Mouse (Mus musculus) C2C12 (cell line): ENCODE measurements around the gene Inpp5b. TPM values are rescaled to one million over a fixed set of nuclear protein-coding genes. Genes with fewer than 3 reads are reported as not detected.
A peak's percentile ranks its signal among the peaks of the same experiment; 100 is the strongest.

ENCODE experiments used
- H3K27me3 ChIP-seq: one replicate; pipeline ENCODE4 v1.6.1; 2011; ENCODE audit not compliant: control insufficient read depth, insufficient read depth, insufficient read length
- H3K36me3 ChIP-seq: one replicate; pipeline ENCODE4 v1.6.1; 2011; ENCODE audit not compliant: control insufficient read depth, insufficient read depth
- H3K4me3 ChIP-seq: one replicate; pipeline ENCODE4 v1.5.1; 2011; ENCODE audit warnings: mild to moderate bottlenecking, control low read depth; ENCODE audit not compliant: poor library complexity, insufficient read depth, severe bottlenecking
- H3K79me2 ChIP-seq: one replicate; pipeline ENCODE4 v1.6.1; 2011; ENCODE audit not compliant: control insufficient read depth, insufficient read depth
- H3K79me3 ChIP-seq: one replicate; pipeline ENCODE4 v1.6.1; 2011; ENCODE audit warnings: low read depth, control low read depth
- H3ac ChIP-seq: one replicate; pipeline ENCODE3; 2011; ENCODE audit warnings: low read depth; ENCODE audit not compliant: control insufficient read depth, insufficient read length
- CEBPB ChIP-seq: IDR thresholded peaks from one replicate; pipeline ENCODE4 v1.6.1; 2011; ENCODE audit warnings: low read depth, mild to moderate bottlenecking, control low read depth, moderate library complexity
- CTCF ChIP-seq: IDR thresholded peaks from one replicate; pipeline ENCODE4 v1.5.1; 2011; ENCODE audit not compliant: control insufficient read depth, insufficient read depth, insufficient read length
- FOSL1 ChIP-seq: IDR thresholded peaks from one replicate; pipeline ENCODE4 v1.8.0; 2011; ENCODE audit warnings: mild to moderate bottlenecking, low read length; ENCODE audit not compliant: poor library complexity, insufficient read depth, severe bottlenecking
- MAX ChIP-seq: IDR thresholded peaks from one replicate; pipeline ENCODE4 v1.6.1; 2011; ENCODE audit warnings: mild to moderate bottlenecking, control low read depth
- MYOD1 ChIP-seq: IDR thresholded peaks from one replicate; pipeline ENCODE4 v1.6.1; 2011; ENCODE audit warnings: low read depth; ENCODE audit not compliant: control insufficient read depth, insufficient read length
- MYOG ChIP-seq: IDR thresholded peaks from one replicate; pipeline ENCODE4 v1.6.1; 2011; ENCODE audit not compliant: control insufficient read depth, insufficient read length; ENCODE audit errors: extremely low read depth
- USF1 ChIP-seq: IDR thresholded peaks from one replicate; pipeline ENCODE4 v1.6.1; 2011; ENCODE audit warnings: low read depth, mild to moderate bottlenecking, control low read depth, moderate library complexity
- microRNA-seq: library from miRNA; unstranded; fragments of <30 nt; microRNA quantifications from one replicate; pipeline ENCODE4, GENCODE M21; 2019; ENCODE audit warnings: borderline microRNAs expressed
- polyA plus RNA-seq: library from polyadenylated mRNA; unstranded; fragments of >200 nt; fragmentation: generic; extraction: Trizol; gene quantifications from one replicate; pipeline ENCODE4 v1.2.1, GENCODE M21; 2012; ENCODE audit warnings: missing spikeins

Gene Inpp5b
- polyA plus RNA-seq, 1 experiment: 13.8 TPM

DNA sequence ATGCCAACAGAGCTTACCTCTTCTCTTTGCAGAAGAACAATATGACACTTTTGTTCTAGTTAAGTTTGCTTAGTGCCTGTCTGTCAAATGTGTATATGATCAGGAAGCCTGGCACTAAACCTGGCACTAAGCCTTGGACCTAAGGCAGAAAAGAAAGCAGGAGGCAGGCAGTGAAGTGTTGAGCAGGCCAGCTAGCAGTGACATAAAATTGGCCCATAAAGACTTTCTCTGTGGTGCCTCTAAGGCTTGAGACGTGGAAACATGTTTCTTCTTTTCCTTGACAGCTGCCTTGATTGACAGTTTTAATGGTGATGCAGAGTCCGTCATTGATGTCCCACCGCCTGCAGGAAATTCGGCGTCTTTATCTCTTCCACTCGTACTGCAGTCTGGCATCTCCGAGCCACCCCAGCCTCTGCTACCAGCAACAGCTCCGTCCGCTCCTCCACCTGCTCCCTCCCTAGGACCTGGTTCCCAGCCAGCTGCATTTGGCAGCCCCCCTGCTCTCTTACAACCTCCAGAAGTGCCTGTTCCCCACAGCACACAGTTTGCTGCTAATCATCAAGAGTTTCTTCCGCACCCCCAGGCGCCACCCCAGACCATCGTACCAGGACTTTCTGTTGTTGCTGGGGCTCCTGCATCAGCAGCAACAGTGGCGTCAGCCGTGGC lies 96.5 kb downstream of the Inpp5b start:
- Histone ChIP-seq H3K79me2 (no peaks in the 10 kb centered on the region), H3K27me3 (no peaks in the 10 kb centered on the region), H3ac (no peak overlapping the region), H3K36me3 (peaks cover 34% of the 10 kb centered on the region), H3K4me3 (no peak overlapping the region), H3K79me3 (no peaks in the 10 kb centered on the region)
- TF ChIP-seq USF1: no peak
- no peak for TF ChIP-seq MAX
- TF ChIP-seq CEBPB: no peak
- no peak for TF ChIP-seq MYOD1
- TF ChIP-seq MYOG: no peak
- no peak for TF ChIP-seq FOSL1
- no peak for TF ChIP-seq CTCF

DNA sequence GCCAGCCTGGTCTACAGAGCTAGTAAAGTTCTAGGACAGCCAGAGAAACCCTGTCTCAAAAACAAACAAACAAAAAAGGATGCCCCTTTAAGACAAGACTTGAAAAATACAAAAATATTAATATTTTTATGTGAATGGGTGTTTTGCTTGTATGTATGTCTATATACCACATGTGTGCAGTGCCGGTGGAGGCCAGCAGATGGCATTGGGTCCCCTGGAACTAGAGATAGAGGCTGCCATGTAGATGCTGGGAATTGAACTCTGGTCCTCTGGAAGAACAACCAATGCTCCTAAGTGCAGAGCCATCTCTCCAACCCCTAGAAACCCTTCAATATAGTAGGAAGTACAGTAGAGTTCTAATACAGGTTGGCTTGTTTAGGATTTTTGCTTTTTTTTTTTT lies 99.3 kb downstream of the Inpp5b start:
- Histone ChIP-seq H3K4me3 (no peak overlapping the region), H3K36me3 (peaks cover 28% of the 10 kb centered on the region)

GRCm38 (mm10) chr4:124843493-124843892 lies 101.8 kb downstream of the Inpp5b start:
- Histone ChIP-seq H3ac (no peak overlapping the region), H3K27me3 (no peaks in the 10 kb centered on the region), H3K4me3 (no peak overlapping the region), H3K79me3 (no peaks in the 10 kb centered on the region), H3K79me2 (peaks cover 2% of the 10 kb centered on the region), H3K36me3 (peaks cover 19% of the 10 kb centered on the region)
- TF ChIP-seq MYOD1 (no peak), CTCF (peak; percentile 58), FOSL1 (no peak), MYOG (no peak), USF1 (no peak)

More for the DNA sequence above, 99.3 kb downstream of the Inpp5b start:
- Histone ChIP-seq H3K79me2 (no peaks in the 10 kb centered on the region), H3ac (no peak overlapping the region), H3K79me3 (no peaks in the 10 kb centered on the region), H3K27me3 (no peaks in the 10 kb centered on the region)
- TF ChIP-seq MYOG: no peak
- TF ChIP-seq CEBPB: no peak

DNA sequence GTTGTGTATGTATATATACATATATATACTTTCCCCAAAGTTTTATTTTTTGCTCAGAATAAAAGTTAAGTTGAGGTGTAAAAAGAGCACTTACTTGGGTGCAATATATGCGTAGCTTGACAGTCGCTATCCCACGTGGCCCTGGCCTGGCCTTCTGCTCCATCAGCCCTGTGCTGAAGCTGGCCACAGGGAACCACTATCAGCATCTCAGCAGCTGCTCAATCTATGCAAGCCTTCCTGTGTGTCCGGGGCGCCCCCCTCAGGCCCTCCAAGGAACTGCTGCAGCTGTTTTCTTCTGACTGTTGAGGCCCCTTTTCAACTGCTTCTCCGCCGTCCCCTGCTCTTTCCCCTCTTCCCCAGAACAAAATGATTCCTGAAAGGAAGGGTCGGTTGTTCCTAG lies 105.9 kb downstream of the Inpp5b start:
- no peaks in the 10 kb centered on the region for H3K27me3 ChIP-seq
- peaks cover 11% of the 10 kb centered on the region for H3K36me3 ChIP-seq
- H3ac ChIP-seq: no peak overlapping the region
- H3K79me2 ChIP-seq: peaks cover 36% of the 10 kb centered on the region
- H3K79me3 ChIP-seq: peaks cover 16% of the 10 kb centered on the region
- no peak overlapping the region for H3K4me3 ChIP-seq
- TF ChIP-seq MYOD1: peak; percentile 4
- TF ChIP-seq FOSL1: no peak
- TF ChIP-seq USF1: no peak
- peak; percentile 87 for TF ChIP-seq CTCF
- no peak for TF ChIP-seq CEBPB
- TF ChIP-seq MAX: peak; percentile 35
- TF ChIP-seq MYOG: no peak

GRCm38 (mm10) chr4:124849631-124850260 lies 108.1 kb downstream of the Inpp5b start:
- H3K4me3 ChIP-seq: peak overlapping the region; percentile 89
- peaks cover 28% of the 10 kb centered on the region for H3K36me3 ChIP-seq
- no peak for TF ChIP-seq MYOD1
- no peak for TF ChIP-seq USF1
- TF ChIP-seq FOSL1: no peak
- no peak for TF ChIP-seq CEBPB
- H3K79me2 ChIP-seq: peaks cover 58% of the 10 kb centered on the region
- peaks cover 38% of the 10 kb centered on the region for H3K79me3 ChIP-seq
- H3K27me3 ChIP-seq: no peaks in the 10 kb centered on the region
- peak overlapping the region; percentile 94 for H3ac ChIP-seq

- Histone ChIP-seq H3ac (peak within 1 kb of the TSS; percentile 94), H3K79me2 (peaks cover 60% of the 10 kb centered on the region), H3K79me3 (peaks cover 39% of the 10 kb centered on the region), H3K4me3 (peak within 1 kb of the TSS; percentile 89), H3K27me3 (no peaks in the 10 kb centered on the region), H3K36me3 (peaks cover 35% of the 10 kb centered on the region)
- no peak for TF ChIP-seq MYOD1
- peak; percentile 63 for TF ChIP-seq CTCF
These were observed 108.7 kb downstream of the Inpp5b start, which contains the start of gene Yrdc for GRCm38 (mm10) chr4:124850261-124850913. Yrdc (plus strand) TSS chr4:124850679.

Small RNA genes lying within 50 kb of the gene (microRNA-seq; reads per million reads assigned to microRNA genes)
- gene Gm24721: not detected
- gene Mir697: not detected
- 0.24 reads per million for gene Mir698

Other genes with a start within 250 kb of the Inpp5b start
- not detected for gene 3100002H09Rik, start 131.0 kb upstream of the Inpp5b start, polyA plus RNA-seq
- gene Pou3f1, start 85.0 kb upstream of the Inpp5b start, polyA plus RNA-seq: 0.01 TPM
- 29.7 TPM for gene Utp11, start 48.2 kb upstream of the Inpp5b start, polyA plus RNA-seq
- 206 TPM for gene Fhl3, start 41.1 kb upstream of the Inpp5b start, polyA plus RNA-seq
- 71.6 TPM for gene Sf3a3, start 27.1 kb upstream of the Inpp5b start, polyA plus RNA-seq
- gene Mtf1, start 60.3 kb downstream of the Inpp5b start, polyA plus RNA-seq: 10.9 TPM
- gene Yrdc, start 108.8 kb downstream of the Inpp5b start, polyA plus RNA-seq: 78.9 TPM
- 67.6 TPM for gene 1110065P20Rik, start 109.3 kb downstream of the Inpp5b start, polyA plus RNA-seq
- 0.04 TPM for gene Maneal, start 120.3 kb downstream of the Inpp5b start, polyA plus RNA-seq
- not detected for gene Epha10, start 139.0 kb downstream of the Inpp5b start, polyA plus RNA-seq
- gene 9930104L06Rik, start 195.2 kb downstream of the Inpp5b start, polyA plus RNA-seq: 6.5 TPM
- gene Cdca8, start 197.5 kb downstream of the Inpp5b start, polyA plus RNA-seq: 104 TPM
- gene Rspo1, start 244.6 kb downstream of the Inpp5b start, polyA plus RNA-seq: 0.04 TPM